Mouse (Mus musculus) E14TG2a.4 (cell line): ENCODE results near the gene Rab3d.

ENCODE experiments used
- CTCF ChIP-seq: conservative IDR thresholded peaks from 2 replicates; pipeline ENCODE4 v1.5.1; 2014; ENCODE audit warnings: low read length
- NANOG ChIP-seq: IDR thresholded peaks from 2 replicates; pipeline ENCODE4 v1.6.1; 2014; ENCODE audit warnings: borderline replicate concordance, low read length, mixed read lengths

DNA sequence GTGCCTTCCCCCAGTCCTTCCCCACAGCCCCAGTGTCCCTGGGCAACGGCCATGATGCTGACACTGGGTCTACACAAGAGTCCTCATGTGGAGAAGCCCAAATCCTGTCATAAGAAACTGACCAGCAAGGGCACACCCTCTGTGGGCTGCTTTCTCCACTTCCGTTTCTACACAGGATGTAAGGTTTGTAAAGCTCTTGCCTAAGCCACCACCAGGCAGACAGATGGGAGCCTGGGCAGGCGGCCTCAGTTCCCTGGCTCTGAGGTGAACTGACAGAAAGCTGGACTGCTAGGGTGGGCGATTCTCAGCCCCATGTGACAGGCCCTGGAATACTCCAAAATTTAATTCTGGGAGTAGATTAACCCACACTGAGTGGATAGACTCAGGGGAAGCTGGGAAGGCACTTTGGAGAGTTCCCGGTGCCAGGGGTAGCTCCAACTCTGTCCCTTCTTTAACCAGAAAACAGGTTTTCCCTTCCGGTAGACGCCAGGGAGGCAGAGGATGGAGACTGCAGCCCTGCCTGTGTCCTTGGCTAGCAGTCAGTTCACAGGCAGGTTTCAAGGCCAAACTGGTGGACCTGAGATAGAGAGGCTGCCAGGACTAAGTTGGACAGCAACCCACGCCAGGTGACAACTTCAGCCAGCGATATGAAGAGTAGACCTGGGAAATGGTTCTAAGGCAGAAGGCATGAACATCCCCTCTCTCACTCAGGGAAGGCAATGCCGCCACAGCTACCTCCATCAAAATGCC is 8.3 kb downstream of the Rab3d start:
- TF ChIP-seq CTCF (no peak), NANOG (no peak)
